Mouse (Mus musculus) heart, embryonic 12.5 days (tissue): ENCODE measurements around the gene Dgke. TPM values are rescaled to one million over a fixed set of nuclear protein-coding genes. Genes with fewer than 3 reads are reported as not detected.

Source experiments
- ATAC-seq: fragments of 200-750 bp; cut with Nextera tagmentation; 2 replicates; pipeline ENCODE4 v1.8.0; 2017; ENCODE audit warnings: moderate TSS enrichment, moderate library complexity; ENCODE audit not compliant: insufficient number of reproducible peaks, low FRiP score
- H3K27ac ChIP-seq: fragments of 300-500 bp; sonication (generic); 2 replicates; pipeline ENCODE4 v1.5.1; 2016; ENCODE audit warnings: mild to moderate bottlenecking, moderate library complexity; ENCODE audit not compliant: poor library complexity, severe bottlenecking
- H3K27me3 ChIP-seq: fragments of 300-500 bp; sonication (generic); replicated peaks from 2 replicates; pipeline ENCODE4 v1.6.1; 2016; ENCODE audit warnings: mild to moderate bottlenecking, moderate library complexity
- H3K36me3 ChIP-seq: fragments of 300-500 bp; sonication (generic); 2 replicates; pipeline ENCODE4 v1.6.1; 2016; ENCODE audit warnings: mild to moderate bottlenecking, moderate library complexity
- H3K4me1 ChIP-seq: fragments of 300-500 bp; sonication (generic); replicated peaks from 2 replicates; pipeline ENCODE4 v1.6.1; 2016; ENCODE audit warnings: mild to moderate bottlenecking
- H3K4me2 ChIP-seq: fragments of 300-500 bp; sonication (generic); 2 replicates; pipeline ENCODE4 v1.6.1; 2016; ENCODE audit warnings: mild to moderate bottlenecking, moderate library complexity
- H3K4me3 ChIP-seq: fragments of 300-500 bp; sonication (generic); 2 replicates; pipeline ENCODE4 v1.5.1; 2016; ENCODE audit warnings: mild to moderate bottlenecking
- H3K9ac ChIP-seq: fragments of 300-500 bp; sonication (generic); 2 replicates; pipeline ENCODE4 v1.6.1; 2016; ENCODE audit warnings: mild to moderate bottlenecking, moderate library complexity
- H3K9me3 ChIP-seq: fragments of 300-500 bp; sonication (generic); replicated peaks from 2 replicates; pipeline ENCODE4 v1.6.1; 2016; ENCODE audit warnings: mild to moderate bottlenecking, moderate library complexity
- WGBS: fragments of 180-500 bp; shearing (Covaris S2); methylation state at CpG from one replicate; pipeline ENCODE4 v1.1.7; 2016; 5-methylcytosine and 5-hydroxymethylcytosine counted together
- polyA plus RNA-seq: library from polyadenylated mRNA; unstranded; fragments of >200 nt; fragmentation: Nextera tagmentation; extraction: Ambion mirVana; gene quantifications from 2 replicates; pipeline ENCODE4 v1.2.1, GENCODE M21; 2016

Gene Dgke
- polyA plus RNA-seq, 1 experiment from 2014 or later = 7.2 TPM

DNA sequence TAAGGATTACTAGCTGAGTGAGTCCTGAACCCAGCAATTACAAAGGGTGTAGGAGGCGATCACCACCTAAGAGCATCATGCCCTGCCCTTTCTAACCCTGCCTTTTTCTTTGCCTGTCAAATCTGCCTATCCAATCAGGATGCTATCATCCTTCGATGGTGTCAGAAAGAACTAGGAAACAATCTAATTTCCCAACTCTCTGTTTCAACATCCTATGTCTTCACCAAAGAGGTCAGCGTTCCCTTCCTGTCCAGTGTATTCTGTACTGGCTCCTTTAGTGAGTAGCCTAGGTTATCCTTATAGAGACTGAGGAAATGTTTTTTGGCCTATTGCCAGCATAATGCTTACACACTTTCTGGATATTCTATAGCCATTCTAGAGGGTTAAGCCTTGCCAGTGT lies 31.1 kb downstream of the Dgke start:
- no peak overlapping the region for H3K9ac ChIP-seq
- no peaks in the 10 kb centered on the region for H3K4me1 ChIP-seq
- H3K27me3 ChIP-seq = no peaks in the 10 kb centered on the region
- ATAC-seq = no peak
- no peak overlapping the region for H3K4me3 ChIP-seq
- 79% methylated on average over 3 of the region's 3 CpGs for WGBS
- H3K9me3 ChIP-seq = no peaks in the 10 kb centered on the region
- H3K27ac ChIP-seq = no peak overlapping the region
- peaks cover 13% of the 10 kb centered on the region for H3K36me3 ChIP-seq
- no peak overlapping the region for H3K4me2 ChIP-seq

DNA sequence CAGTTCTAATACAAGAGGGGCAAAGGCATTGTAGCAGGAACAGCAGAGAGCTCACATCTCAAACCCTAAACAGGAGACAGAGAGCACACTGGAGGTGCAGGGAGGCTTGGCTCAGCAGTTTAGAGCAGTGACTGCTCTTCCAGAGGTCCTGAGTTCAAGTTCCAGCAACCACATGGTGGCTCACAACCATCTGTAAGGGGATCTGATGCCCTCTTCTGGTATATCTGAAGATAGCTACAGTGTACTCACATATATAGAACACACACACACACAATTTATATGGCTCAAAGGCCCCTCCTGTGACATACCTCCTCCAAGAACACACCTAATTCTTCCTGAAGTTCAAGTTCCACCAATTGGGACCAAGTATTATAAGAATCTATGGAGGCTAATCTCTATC lies 32.1 kb downstream of the Dgke start:
- Histone ChIP-seq H3K9ac (no peak overlapping the region), H3K4me1 (peaks cover 5% of the 10 kb centered on the region; the same call in 1 of the 2 replicates), H3K27ac (no peak overlapping the region), H3K4me2 (no peak overlapping the region), H3K4me3 (no peak overlapping the region), H3K9me3 (no peaks in the 10 kb centered on the region), H3K27me3 (no peaks in the 10 kb centered on the region), H3K36me3 (peaks cover 6% of the 10 kb centered on the region; the same call in 1 of the 2 replicates)
- no peak for ATAC-seq

- no peak for ATAC-seq
- WGBS = 51% methylated on average over 1 of the region's 1 CpGs
Observed at GRCm38 (mm10) chr11:89031189-89031588, 35.5 kb downstream of the Dgke start.

DNA sequence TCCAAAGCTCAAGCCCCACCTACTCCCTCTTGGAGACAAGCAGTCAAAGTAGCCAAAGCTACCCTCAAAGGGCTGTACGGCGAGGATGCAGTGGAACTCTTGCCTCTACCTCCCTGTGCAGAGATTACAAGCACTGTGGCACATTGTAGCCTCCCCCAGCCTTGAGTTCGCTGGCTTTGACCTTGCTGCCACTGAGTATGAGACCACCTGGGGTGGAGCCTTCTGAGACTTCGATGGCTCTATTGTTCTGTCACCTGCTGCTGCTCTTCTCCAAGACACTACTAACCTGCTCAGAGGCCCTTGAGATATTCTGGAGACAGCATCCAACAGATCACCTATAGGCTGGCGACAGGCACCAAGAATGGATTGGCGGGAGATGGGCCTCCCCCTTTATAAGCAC lies 36.1 kb downstream of the Dgke start:
- no peaks in the 10 kb centered on the region for H3K27me3 ChIP-seq
- H3K9me3 ChIP-seq = no peaks in the 10 kb centered on the region
- no peak overlapping the region for H3K9ac ChIP-seq
- ATAC-seq = no peak
- 78% methylated on average over 6 of the region's 6 CpGs for WGBS
- no peak overlapping the region for H3K4me3 ChIP-seq
- H3K4me2 ChIP-seq = no peak overlapping the region
- no peak overlapping the region for H3K27ac ChIP-seq
- peaks cover 28% of the 10 kb centered on the region for H3K4me1 ChIP-seq
- no peaks in the 10 kb centered on the region for H3K36me3 ChIP-seq

More at GRCm38 (mm10) chr11:89031189-89031588, 35.5 kb downstream of the Dgke start:
- Histone ChIP-seq H3K4me1 (peaks cover 22% of the 10 kb centered on the region), H3K36me3 (no peaks in the 10 kb centered on the region), H3K27me3 (no peaks in the 10 kb centered on the region), H3K9ac (no peak overlapping the region), H3K9me3 (no peaks in the 10 kb centered on the region), H3K4me2 (no peak overlapping the region), H3K4me3 (no peak overlapping the region), H3K27ac (no peak overlapping the region)

DNA sequence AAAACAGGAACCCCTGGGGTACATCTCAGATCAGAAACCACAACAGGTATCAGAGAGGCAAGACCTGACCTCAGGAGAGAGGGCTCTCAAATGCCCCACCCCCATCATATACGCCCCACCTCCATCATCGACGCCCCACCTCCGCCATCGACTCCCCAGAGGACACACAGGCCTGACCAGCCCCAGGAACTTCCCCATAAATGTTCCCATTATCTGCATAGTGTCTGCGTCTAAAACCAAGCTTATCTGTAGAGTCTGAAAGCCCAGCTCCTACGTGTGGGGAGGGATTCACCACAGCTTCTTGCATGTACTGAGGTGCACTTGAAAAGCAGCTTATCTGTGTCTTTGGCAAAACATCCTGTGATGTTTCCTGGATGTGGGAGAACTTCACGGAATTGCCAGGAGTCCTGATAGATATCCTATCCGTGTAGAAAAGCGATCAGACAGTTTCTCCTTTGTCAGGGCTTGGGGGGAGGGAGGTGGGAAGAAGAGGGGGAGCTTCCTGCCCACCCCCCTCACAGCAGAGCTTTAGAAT lies 37.7 kb downstream of the Dgke start:
- peak overlapping the region; percentile 46 for H3K27ac ChIP-seq

DNA sequence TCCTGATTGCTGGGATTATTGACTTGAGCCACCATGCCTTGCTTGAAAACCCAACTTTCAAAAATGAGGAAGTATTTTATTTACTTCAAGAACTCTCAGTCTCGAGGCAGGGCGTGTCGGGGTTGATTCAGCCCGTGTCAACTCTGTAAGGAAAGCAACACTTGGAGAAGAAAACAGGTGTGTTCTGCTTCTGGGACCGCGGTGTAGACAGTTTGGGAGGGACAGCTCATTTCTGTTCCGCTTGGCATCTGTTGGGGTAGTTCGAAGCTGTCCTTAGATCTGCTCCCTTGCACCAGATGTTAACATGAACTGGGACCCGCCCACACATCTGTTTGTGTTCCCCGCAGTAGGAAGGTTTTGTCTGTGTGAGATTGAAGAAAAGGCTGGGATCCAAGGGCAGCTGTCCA lies 38.7 kb downstream of the Dgke start:
- WGBS = 71% methylated on average over 10 of the region's 10 CpGs
- H3K9ac ChIP-seq = no peak overlapping the region
- H3K36me3 ChIP-seq = no peaks in the 10 kb centered on the region
- H3K27me3 ChIP-seq = no peaks in the 10 kb centered on the region
- H3K4me1 ChIP-seq = peaks cover 48% of the 10 kb centered on the region
- H3K9me3 ChIP-seq = no peaks in the 10 kb centered on the region
- H3K27ac ChIP-seq = no peak overlapping the region; the same call in 1 of the 2 replicates
- no peak overlapping the region for H3K4me3 ChIP-seq
- H3K4me2 ChIP-seq = no peak overlapping the region
- ATAC-seq = no peak

More for the DNA sequence above, 37.7 kb downstream of the Dgke start:
- H3K36me3 ChIP-seq = no peaks in the 10 kb centered on the region
- no peak overlapping the region for H3K9ac ChIP-seq
- ATAC-seq = peak; percentile 71
- H3K9me3 ChIP-seq = no peaks in the 10 kb centered on the region
- H3K4me1 ChIP-seq = peaks cover 39% of the 10 kb centered on the region
- WGBS = 15% methylated on average over 10 of the region's 10 CpGs
- H3K27me3 ChIP-seq = no peaks in the 10 kb centered on the region
- no peak overlapping the region for H3K4me3 ChIP-seq
- H3K4me2 ChIP-seq = no peak overlapping the region

DNA sequence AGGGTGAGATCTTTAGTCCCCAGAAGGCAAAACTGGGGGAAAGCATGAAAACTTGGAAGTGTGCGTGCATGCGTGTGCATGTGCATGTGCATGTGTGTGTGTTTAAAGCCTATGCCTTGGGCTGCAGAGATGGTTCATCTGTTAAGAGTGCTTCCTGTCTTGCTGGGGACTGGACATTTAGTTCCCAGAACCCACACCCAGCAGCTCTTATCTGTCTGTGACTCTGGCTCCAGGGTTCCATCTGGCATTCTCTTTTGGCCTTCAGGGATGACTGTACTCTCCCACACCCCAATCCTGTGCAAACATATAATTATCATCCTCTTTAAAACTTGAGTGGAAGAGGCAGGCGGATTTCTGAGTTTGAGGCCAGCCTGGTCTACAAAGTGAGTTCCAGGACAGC lies 40.5 kb downstream of the Dgke start:
- Histone ChIP-seq H3K27ac (no peak overlapping the region), H3K9me3 (no peaks in the 10 kb centered on the region), H3K36me3 (no peaks in the 10 kb centered on the region), H3K9ac (no peak overlapping the region), H3K4me2 (no peak overlapping the region), H3K27me3 (no peaks in the 10 kb centered on the region), H3K4me3 (no peak overlapping the region), H3K4me1 (peaks cover 63% of the 10 kb centered on the region)
- WGBS = 95% methylated on average over 3 of the region's 3 CpGs
- ATAC-seq = no peak

DNA sequence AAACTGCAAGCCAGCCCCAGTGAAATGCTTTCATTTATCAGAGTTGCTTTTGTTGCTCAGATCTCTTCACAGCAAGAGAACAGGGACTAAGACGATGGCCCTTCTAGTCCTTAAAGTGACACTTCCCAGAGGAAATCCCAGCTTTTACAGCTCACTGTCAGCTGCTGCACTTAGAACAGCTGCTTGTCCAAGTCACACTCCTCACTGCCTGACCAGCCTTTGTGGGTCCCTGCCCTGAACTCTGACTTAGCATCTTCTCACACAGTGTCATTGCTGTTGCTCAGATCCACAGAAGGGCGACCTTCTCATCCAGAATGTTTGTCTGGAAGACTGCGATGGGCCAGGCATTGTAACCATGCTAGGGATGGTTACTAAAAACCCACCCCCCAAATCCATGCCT lies 41.0 kb downstream of the Dgke start:
- WGBS = 69% methylated on average over 3 of the region's 3 CpGs
- Histone ChIP-seq H3K9ac (no peak overlapping the region), H3K27ac (peak overlapping the region; percentile 30; the same call in 1 of the 2 replicates), H3K4me2 (no peak overlapping the region), H3K36me3 (no peaks in the 10 kb centered on the region), H3K27me3 (no peaks in the 10 kb centered on the region), H3K4me1 (peaks cover 69% of the 10 kb centered on the region), H3K9me3 (no peaks in the 10 kb centered on the region), H3K4me3 (no peak overlapping the region)
- ATAC-seq = no peak

- no peaks in the 10 kb centered on the region for H3K36me3 ChIP-seq
- H3K4me2 ChIP-seq = no peak overlapping the region
- no peak overlapping the region for H3K4me3 ChIP-seq
- H3K27ac ChIP-seq = peak overlapping the region; percentile 65
- H3K9me3 ChIP-seq = no peaks in the 10 kb centered on the region
- no peaks in the 10 kb centered on the region for H3K27me3 ChIP-seq
- H3K9ac ChIP-seq = no peak overlapping the region
- ATAC-seq = peak; percentile 33
- peaks cover 68% of the 10 kb centered on the region for H3K4me1 ChIP-seq
- WGBS = 49% methylated on average over 11 of the region's 11 CpGs
Observed at GRCm38 (mm10) chr11:89024181-89024881, 42.3 kb downstream of the Dgke start.

DNA sequence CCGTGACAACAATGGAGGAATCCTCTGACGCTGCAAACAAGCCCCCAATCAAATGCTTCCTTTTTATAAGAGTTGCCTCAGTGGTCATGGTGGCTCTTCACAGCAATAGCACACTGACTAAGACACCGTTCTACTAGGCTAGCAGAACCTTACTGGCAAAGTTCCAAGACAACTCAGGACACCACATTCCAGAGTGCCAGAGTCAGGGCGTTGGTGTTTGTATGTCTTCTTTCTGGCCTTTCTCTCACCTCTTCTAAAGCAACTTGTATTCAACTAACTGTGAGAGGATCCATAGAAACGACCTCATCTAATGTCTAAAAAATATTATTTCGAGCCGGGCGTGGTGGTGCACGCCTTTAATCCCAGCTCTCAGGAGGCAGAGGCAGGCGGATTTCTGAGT lies 43.2 kb downstream of the Dgke start:
- Histone ChIP-seq H3K9ac (no peak overlapping the region), H3K36me3 (peaks cover 4% of the 10 kb centered on the region; the same call in 1 of the 2 replicates), H3K4me1 (peaks cover 59% of the 10 kb centered on the region), H3K4me3 (no peak overlapping the region), H3K27ac (no peak overlapping the region), H3K9me3 (no peaks in the 10 kb centered on the region), H3K4me2 (no peak overlapping the region), H3K27me3 (no peaks in the 10 kb centered on the region)
- ATAC-seq = no peak
- WGBS = 65% methylated on average over 10 of the region's 10 CpGs

DNA sequence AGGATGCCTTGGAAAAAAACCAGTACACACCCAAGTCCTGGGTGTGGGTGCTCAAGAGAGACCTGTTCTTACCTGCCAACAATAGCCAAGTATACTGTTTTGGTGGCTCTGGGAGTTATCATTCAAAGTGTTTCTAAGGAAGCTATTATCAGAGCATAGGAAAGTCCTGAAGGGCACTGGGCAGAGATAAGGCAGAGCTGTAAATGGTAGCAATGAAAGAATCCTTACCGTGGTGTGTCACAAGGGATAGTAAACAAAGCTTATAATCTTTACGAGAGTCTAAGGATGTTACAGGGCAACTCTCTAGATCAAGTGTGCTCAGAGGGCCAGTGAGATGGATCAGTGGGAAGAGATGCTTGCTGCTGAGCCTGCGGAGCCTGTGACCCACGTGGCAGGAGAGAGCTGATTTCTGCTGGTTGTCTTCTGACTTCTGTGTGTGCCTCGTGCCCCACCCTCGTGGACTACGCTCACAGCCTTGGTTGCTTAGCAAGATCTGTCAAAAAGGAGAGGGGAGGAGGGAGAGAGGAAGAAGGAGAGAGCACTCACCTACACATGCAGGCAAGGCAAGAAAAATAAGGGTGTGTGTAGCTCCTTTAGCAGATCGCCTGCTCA lies 44.4 kb downstream of the Dgke start:
- no peak for ATAC-seq
- Histone ChIP-seq H3K4me3 (no peak overlapping the region), H3K36me3 (peaks cover 12% of the 10 kb centered on the region), H3K4me1 (peaks cover 58% of the 10 kb centered on the region), H3K27me3 (no peaks in the 10 kb centered on the region), H3K9ac (no peak overlapping the region), H3K9me3 (no peaks in the 10 kb centered on the region), H3K4me2 (no peak overlapping the region), H3K27ac (no peak overlapping the region)
- 30% methylated on average over 8 of the region's 8 CpGs for WGBS
